Mouse (Mus musculus) neural tube, embryonic 12.5 days (tissue): ENCODE results near the gene Ash1l. TPM values are rescaled to one million over a fixed set of nuclear protein-coding genes. Genes with fewer than 3 reads are reported as not detected.

ENCODE experiments used
- ATAC-seq: fragments of 200-750 bp; cut with Nextera tagmentation; 2 replicates; pipeline ENCODE4 v1.8.0; 2017; ENCODE audit warnings: low read depth, mild to moderate bottlenecking, moderate TSS enrichment, moderate library complexity; ENCODE audit not compliant: low FRiP score
- H3K27ac ChIP-seq: fragments of 300-500 bp; sonication (generic); 2 replicates; pipeline ENCODE4 v1.5.1; 2016
- H3K27me3 ChIP-seq: fragments of 300-500 bp; sonication (generic); replicated peaks from 2 replicates; pipeline ENCODE4 v1.6.1; 2016; ENCODE audit warnings: mild to moderate bottlenecking
- H3K36me3 ChIP-seq: fragments of 300-500 bp; sonication (generic); 2 replicates; pipeline ENCODE4 v1.6.1; 2016; ENCODE audit warnings: mild to moderate bottlenecking
- H3K4me1 ChIP-seq: fragments of 300-500 bp; sonication (generic); 2 replicates; pipeline ENCODE4 v1.6.1; 2016
- H3K4me2 ChIP-seq: fragments of 300-500 bp; sonication (generic); replicated peaks from 2 replicates; pipeline ENCODE4 v1.6.1; 2016; ENCODE audit warnings: mild to moderate bottlenecking
- H3K4me3 ChIP-seq: fragments of 300-500 bp; sonication (generic); 2 replicates; pipeline ENCODE4 v1.5.1; 2016
- H3K9ac ChIP-seq: fragments of 300-500 bp; sonication (generic); 2 replicates; pipeline ENCODE4 v1.6.1; 2016; ENCODE audit warnings: mild to moderate bottlenecking
- H3K9me3 ChIP-seq: fragments of 300-500 bp; sonication (generic); 2 replicates; pipeline ENCODE4 v1.6.1; 2016; ENCODE audit warnings: mild to moderate bottlenecking
- WGBS: fragments of 180-500 bp; shearing (Covaris S2); methylation state at CpG from one replicate; pipeline ENCODE4 v1.1.7; 2016; 5-methylcytosine and 5-hydroxymethylcytosine counted together
- polyA plus RNA-seq: library from polyadenylated mRNA; unstranded; fragments of >200 nt; fragmentation: Nextera tagmentation; extraction: Ambion mirVana; gene quantifications from 2 replicates; pipeline ENCODE4 v1.2.1, GENCODE M21; 2016

Gene Ash1l
- 18.7 and 19.9 TPM in 2 replicates for polyA plus RNA-seq

DNA sequence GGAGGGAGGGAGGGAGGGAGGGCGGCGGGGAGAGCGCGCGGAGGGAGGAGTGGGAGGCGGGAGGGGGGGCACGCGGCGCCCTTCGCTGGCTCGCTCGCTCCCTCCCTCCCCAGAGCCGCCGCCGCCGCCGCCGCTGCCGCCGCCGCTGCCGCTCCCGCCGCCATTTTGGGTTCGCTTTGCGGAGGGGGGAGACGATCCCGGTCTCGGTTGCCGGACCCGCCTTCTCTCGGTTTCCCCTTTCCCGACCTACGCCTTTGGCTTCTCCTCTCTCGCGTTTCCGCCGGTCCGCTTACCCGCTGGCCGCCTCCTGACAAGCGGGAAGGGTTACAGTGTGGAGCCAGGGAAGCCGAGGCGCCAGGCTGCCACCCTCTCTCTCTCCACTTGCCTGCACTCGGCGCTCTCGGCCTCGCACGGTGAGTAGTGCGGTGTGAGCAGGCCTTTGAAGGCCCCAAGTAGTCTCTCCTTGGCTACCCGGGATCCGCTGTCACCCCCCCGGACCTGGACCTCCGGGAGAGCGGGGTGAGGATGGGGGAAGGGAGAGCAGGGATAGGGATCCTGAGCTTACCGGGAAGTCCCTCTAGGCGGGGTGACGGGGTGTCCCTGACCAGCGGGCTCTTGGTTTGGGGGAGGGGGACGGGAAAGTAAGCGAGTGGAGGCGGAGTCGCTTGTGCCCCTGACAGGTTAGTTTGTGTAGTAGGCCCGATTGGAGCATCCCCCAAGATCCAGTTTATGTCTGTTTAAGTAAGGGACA, at the start of gene Ash1l, which contains the start of gene Dap3:
Ash1l (plus strand) TSS at position 47 of the 751 bp plus-strand sequence.
Dap3 (minus strand) TSS at position 606 of the 751 bp plus-strand sequence.
- no peaks in the 10 kb centered on the region for H3K27me3 ChIP-seq
- no peaks in the 10 kb centered on the region for H3K36me3 ChIP-seq
- peak within 1 kb of the TSS; percentile 90 for H3K9ac ChIP-seq
- H3K9me3 ChIP-seq, result no peaks in the 10 kb centered on the region
- 1% methylated on average over 50 of the region's 64 CpGs for WGBS
- peaks cover 30% of the 10 kb centered on the region for H3K4me1 ChIP-seq
- peak within 1 kb of the TSS; percentile 62 for H3K4me2 ChIP-seq
- peak within 1 kb of the TSS; percentile 99 for H3K27ac ChIP-seq
- H3K4me3 ChIP-seq, result peak within 1 kb of the TSS; percentile 84
- ATAC-seq, result peak; percentile 84

- H3K9me3 ChIP-seq, result no peaks in the 10 kb centered on the region
- H3K36me3 ChIP-seq, result peaks cover 81% of the 10 kb centered on the region
- H3K4me1 ChIP-seq, result no peaks in the 10 kb centered on the region
- H3K4me3 ChIP-seq, result no peak overlapping the region
- 87% methylated on average over 3 of the region's 3 CpGs for WGBS
- H3K4me2 ChIP-seq, result no peak overlapping the region
- H3K9ac ChIP-seq, result no peak overlapping the region
- H3K27ac ChIP-seq, result no peak overlapping the region
- no peak for ATAC-seq
- H3K27me3 ChIP-seq, result no peaks in the 10 kb centered on the region
These were observed 45.6 kb upstream of the Ash1l start for GRCm38 (mm10) chr3:88904803-88905202.

DNA sequence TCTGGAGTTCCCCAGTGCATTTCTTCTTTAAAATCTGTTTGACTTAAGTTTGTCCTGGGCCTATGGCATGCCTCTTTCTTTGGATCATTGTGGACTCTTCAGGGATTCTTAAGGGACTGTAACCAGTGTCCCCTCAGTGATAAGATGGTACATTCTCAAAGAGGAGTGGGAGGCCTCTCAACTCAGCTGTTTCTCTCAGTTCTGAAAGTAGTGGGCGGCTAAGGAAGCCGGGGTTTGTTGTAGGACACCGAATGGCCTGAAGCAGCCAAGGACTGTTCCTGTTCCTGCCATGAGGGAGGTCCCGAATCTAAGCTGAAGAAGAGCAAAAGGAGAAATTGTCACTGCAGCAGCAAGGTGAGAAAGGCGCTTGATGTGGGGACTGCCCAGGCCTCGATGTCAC, 45.2 kb upstream of the Ash1l start:
- no peak overlapping the region for H3K9ac ChIP-seq
- no peak overlapping the region for H3K27ac ChIP-seq
- no peaks in the 10 kb centered on the region for H3K27me3 ChIP-seq
- WGBS, result 91% methylated on average over 6 of the region's 6 CpGs
- H3K36me3 ChIP-seq, result peaks cover 86% of the 10 kb centered on the region
- no peaks in the 10 kb centered on the region for H3K4me1 ChIP-seq
- no peak for ATAC-seq
- H3K9me3 ChIP-seq, result no peaks in the 10 kb centered on the region
- no peak overlapping the region for H3K4me2 ChIP-seq
- H3K4me3 ChIP-seq, result no peak overlapping the region

DNA sequence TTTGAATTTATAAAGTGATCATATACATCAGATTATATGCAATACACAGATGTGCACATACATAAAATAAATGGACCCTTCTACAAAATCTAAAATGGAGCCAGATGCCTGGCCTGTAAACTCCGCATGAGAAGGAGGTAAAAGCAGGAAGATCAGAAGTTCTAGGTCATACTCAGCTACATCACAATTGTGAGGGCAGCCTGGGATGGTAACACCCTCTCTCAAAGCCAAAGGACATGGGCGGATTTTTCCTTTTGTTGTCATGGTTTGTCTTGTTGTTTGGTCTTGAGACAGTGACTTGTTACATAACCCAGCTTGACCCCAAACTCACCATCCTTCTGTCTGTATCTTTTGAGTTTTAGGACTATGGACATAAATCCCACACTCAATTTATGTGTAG, 44.7 kb upstream of the Ash1l start:
- Histone ChIP-seq H3K9me3 (no peaks in the 10 kb centered on the region), H3K4me2 (no peak overlapping the region), H3K27me3 (no peaks in the 10 kb centered on the region), H3K4me3 (no peak overlapping the region), H3K4me1 (no peaks in the 10 kb centered on the region), H3K27ac (no peak overlapping the region), H3K36me3 (peaks cover 88% of the 10 kb centered on the region), H3K9ac (no peak overlapping the region)
- 90% methylated on average over 2 of the region's 2 CpGs for WGBS
- no peak for ATAC-seq

DNA sequence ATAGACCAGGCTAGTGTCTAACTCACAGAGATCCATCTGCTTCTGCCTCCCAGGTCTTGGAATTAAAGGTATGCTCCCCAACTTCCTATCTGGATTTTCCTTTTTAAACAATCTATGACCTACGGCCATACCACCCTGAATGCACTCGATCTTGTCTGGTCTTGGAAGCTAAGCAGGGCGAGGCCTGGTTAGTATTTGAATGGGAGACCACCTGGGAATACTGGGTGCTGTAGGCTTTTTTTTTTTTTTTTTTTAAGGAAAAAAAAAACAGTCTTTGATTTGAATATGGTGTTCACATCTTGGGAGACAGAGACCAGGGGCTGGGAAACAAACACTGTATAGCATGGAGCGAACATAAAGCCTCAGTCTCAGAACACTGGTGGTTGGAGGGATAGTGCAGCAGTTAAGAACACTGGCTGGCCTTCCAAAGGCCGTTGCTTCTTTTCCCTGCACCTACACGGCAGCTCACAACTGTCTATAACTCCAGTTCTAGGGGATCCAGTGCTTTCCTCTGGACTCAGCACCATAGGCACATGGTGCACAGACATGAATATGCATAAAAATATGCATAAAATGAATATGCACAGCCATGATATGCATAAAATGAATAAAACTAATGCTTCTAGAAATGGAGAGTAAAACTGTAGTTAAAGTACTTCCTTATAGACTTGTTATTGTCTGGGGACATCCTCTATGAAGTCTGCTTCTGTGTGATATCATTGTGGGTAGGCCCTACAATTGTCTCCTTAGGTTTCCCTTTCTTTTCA, 43.8 kb upstream of the Ash1l start:
- H3K27ac ChIP-seq, result no peak overlapping the region
- 95% methylated on average over 6 of the region's 6 CpGs for WGBS

DNA sequence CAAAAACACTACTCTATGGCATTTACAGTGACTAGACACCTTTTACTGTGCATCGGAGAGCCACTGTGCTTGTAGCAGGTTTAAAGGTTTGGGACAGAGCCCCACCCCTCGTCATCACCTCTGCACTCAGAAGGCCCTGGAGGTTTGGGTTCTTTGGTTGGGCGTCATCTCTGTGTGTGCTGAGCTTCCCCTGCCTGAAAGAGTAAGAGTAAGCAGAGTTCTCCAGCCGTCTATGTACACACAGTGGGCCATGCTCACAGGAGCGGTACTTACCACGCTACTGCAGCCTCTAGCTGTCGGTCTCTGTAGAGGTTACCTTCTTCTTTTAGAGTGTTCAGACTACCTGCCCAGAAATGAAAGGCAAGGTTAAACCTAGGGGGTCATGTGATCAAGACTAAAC, 37.8 kb upstream of the Ash1l start:
- no peaks in the 10 kb centered on the region for H3K27me3 ChIP-seq
- 90% methylated on average over 7 of the region's 7 CpGs for WGBS
- peaks cover 13% of the 10 kb centered on the region; the same call in 1 of the 2 replicates for H3K4me1 ChIP-seq
- H3K4me3 ChIP-seq, result no peak overlapping the region
- no peak for ATAC-seq
- no peak overlapping the region for H3K9ac ChIP-seq
- H3K36me3 ChIP-seq, result peaks cover 48% of the 10 kb centered on the region
- H3K27ac ChIP-seq, result no peak overlapping the region
- H3K4me2 ChIP-seq, result peak overlapping the region; percentile 76
- no peaks in the 10 kb centered on the region for H3K9me3 ChIP-seq

More for the DNA sequence above, 43.8 kb upstream of the Ash1l start:
- H3K4me1 ChIP-seq, result no peaks in the 10 kb centered on the region
- no peaks in the 10 kb centered on the region for H3K27me3 ChIP-seq
- no peak overlapping the region for H3K4me2 ChIP-seq
- no peak overlapping the region for H3K4me3 ChIP-seq
- peaks cover 90% of the 10 kb centered on the region for H3K36me3 ChIP-seq
- no peak overlapping the region for H3K9ac ChIP-seq
- no peaks in the 10 kb centered on the region for H3K9me3 ChIP-seq
- ATAC-seq, result no peak

DNA sequence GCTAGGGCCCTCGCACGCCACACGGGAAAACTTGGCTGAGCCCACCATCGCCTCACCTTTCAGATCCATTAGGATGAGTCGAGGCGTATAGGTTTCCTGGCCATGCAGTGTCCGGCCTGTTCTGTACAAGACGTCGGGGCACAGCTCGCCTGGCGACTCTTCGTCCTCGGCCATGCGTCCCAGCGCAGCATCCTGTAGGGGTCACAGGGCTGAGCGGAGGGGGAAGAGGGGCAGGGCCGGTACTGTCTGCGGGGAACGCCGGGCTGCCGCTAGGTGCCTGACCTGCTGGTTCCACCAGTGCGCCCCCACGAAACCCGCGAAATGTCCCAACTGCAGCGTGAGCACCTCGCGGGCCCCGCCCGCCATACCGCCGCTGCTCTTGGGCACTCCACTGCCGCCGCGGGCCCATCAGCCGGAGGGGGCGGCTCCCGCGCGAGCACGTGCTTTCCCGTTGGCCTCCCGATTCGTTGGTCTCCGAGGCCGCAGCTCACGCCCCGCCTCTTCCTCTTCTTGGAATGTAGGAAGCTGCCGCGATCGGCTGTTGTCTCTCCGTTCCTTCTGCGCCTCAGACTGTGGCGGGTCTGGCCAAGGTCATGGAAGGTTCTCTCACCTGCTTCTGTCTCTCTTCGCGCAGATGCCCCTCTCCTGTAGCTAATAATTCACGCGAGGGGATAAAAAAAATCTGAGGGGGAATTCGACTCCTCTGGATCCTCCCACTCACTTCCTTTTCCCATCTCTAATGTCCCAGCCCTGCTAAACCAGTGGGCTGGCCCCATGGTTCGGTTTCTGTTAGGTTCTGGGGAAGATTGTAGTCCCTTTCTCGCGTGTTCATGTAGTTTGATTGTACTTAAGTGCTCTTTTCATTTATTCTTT, 36.7 kb upstream of the Ash1l start, which contains the start of gene Msto1:
Msto1 (minus strand) TSS at position 489 of the 873 bp plus-strand sequence.
- Histone ChIP-seq H3K27ac (peak within 1 kb of the TSS; percentile 47; the same call in 1 of the 2 replicates), H3K27me3 (no peaks in the 10 kb centered on the region), H3K36me3 (peaks cover 36% of the 10 kb centered on the region), H3K4me3 (peak within 1 kb of the TSS; percentile 59), H3K9ac (peak within 1 kb of the TSS; percentile 72), H3K4me1 (peaks cover 13% of the 10 kb centered on the region; the same call in 1 of the 2 replicates), H3K9me3 (no peaks in the 10 kb centered on the region), H3K4me2 (peak within 1 kb of the TSS; percentile 76)
- WGBS, result under 1% methylated on average over 62 of the region's 62 CpGs
- ATAC-seq, result peak; percentile 95

DNA sequence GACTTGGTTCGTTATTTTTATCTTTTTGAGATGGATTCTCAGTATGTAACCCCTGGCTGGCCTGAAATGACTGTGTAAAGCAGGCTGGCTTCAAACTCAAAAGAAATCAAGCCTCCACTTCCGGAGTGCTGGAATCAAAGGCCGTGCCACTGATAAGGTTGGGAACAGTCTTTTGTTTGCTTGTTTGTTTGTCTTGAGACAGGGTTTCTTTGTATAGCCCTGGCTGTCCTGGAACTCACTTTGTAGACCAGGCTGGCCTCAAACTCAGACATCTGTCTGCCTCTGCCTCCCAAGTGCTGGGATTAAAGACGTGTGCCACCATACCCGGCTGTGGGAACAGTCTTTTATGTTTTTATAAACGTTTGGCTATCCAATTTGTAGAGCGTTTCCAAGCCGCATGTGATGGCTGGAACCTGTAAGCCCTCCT, 36.0 kb upstream of the Ash1l start:
- H3K9me3 ChIP-seq, result no peaks in the 10 kb centered on the region
- H3K36me3 ChIP-seq, result peaks cover 30% of the 10 kb centered on the region
- H3K27ac ChIP-seq, result peak overlapping the region; percentile 47; the same call in 1 of the 2 replicates
- peak overlapping the region; percentile 76 for H3K4me2 ChIP-seq
- WGBS, result 34% methylated on average over 8 of the region's 8 CpGs
- peak overlapping the region; percentile 59 for H3K4me3 ChIP-seq
- no peak for ATAC-seq
- H3K4me1 ChIP-seq, result peaks cover 13% of the 10 kb centered on the region; the same call in 1 of the 2 replicates
- no peaks in the 10 kb centered on the region for H3K27me3 ChIP-seq
- peak overlapping the region; percentile 72 for H3K9ac ChIP-seq

GRCm38 (mm10) chr3:88918981-88919380, 31.4 kb upstream of the Ash1l start:
- WGBS, result 81% methylated on average over 13 of the region's 13 CpGs
- peaks cover 35% of the 10 kb centered on the region for H3K36me3 ChIP-seq
- H3K4me3 ChIP-seq, result no peak overlapping the region
- no peaks in the 10 kb centered on the region for H3K27me3 ChIP-seq
- H3K9me3 ChIP-seq, result 0 out of 2 replicates have a peak, but pooled peaks cover 7% of the 10 kb centered on the region
- H3K4me1 ChIP-seq, result peaks cover 6% of the 10 kb centered on the region; the same call in 1 of the 2 replicates
- ATAC-seq, result no peak
- no peak overlapping the region for H3K4me2 ChIP-seq
- no peak overlapping the region for H3K27ac ChIP-seq
- no peak overlapping the region for H3K9ac ChIP-seq

DNA sequence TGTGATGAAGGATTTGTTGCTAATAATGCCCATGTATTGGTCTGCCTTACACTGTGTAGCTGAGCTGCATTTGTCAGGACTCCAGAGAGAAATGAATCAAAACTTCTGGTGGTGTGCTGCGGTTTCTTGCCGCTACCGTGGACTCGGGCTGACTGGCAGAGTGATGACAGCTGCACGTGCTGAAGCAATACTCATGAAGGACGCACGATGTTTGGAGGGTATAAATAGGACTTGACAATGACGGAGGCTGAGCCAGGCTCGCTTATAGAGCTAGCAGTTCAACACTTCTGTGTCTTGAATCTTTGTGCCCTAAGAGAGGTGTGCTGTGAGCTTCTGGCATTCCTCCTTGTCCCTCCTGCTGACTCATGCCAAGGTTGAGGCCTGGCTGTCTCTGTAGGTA, 29.0 kb upstream of the Ash1l start:
- no peak overlapping the region for H3K4me2 ChIP-seq
- no peak overlapping the region for H3K9ac ChIP-seq
- WGBS, result 94% methylated on average over 9 of the region's 9 CpGs
- H3K4me3 ChIP-seq, result no peak overlapping the region
- peaks cover 58% of the 10 kb centered on the region for H3K36me3 ChIP-seq
- ATAC-seq, result no peak
- 0 out of 2 replicates have a peak, but pooled peaks cover 7% of the 10 kb centered on the region for H3K9me3 ChIP-seq
- no peaks in the 10 kb centered on the region for H3K27me3 ChIP-seq
- no peaks in the 10 kb centered on the region for H3K4me1 ChIP-seq
- no peak overlapping the region for H3K27ac ChIP-seq

DNA sequence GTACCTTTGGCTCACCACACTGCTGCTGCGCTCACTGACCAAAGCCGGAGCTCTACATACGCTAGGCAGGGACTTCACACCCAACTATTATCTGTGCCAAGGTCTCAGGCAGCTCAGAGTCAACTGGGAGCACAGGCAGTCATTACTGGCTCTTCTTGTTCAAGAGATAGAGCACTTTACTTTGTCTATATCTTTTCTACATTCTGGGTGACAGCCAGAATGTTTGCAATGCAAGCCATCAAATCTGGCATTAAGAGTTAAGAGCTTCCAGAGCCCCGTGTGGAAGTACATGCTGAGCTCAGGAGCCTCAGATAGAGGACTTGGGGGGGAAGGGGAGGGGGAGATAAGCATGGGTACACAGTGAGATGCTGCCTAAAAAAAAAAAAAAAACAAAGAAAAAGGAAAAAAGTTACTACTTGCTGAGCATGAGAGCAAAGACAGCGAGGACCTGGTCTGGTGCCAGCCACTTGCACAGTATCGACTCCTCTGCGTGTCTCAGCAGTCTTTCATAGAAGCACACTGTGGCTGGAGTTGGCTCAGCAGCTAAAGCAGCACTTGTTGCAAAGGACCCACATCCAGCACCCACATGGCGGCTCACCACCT, 26.3 kb upstream of the Ash1l start:
- ATAC-seq, result no peak
- Histone ChIP-seq H3K9ac (no peak overlapping the region), H3K4me2 (no peak overlapping the region), H3K36me3 (peaks cover 85% of the 10 kb centered on the region), H3K27ac (no peak overlapping the region), H3K4me3 (no peak overlapping the region), H3K9me3 (0 out of 2 replicates have a peak, but pooled peaks cover 7% of the 10 kb centered on the region), H3K4me1 (no peaks in the 10 kb centered on the region), H3K27me3 (no peaks in the 10 kb centered on the region)
- 95% methylated on average over 8 of the region's 8 CpGs for WGBS
